Mouse (Mus musculus) cerebellum, adult 8-10 months (tissue): Measurements from ENCODE around the gene Fam171b.

Experiments
- DNase-seq: peaks from one replicate; pipeline ENCODE4 v3.0.0; 2022

The Fam171b gene

GRCm38 (mm10) chr2:83901896-83902540 is 89.6 kb downstream of the Fam171b start:
- DNase-seq = no peak

GRCm38 (mm10) chr2:83929478-83930088 is 117.1 kb downstream of the Fam171b start:
- DNase-seq = no peak
